Mouse (Mus musculus) forebrain, embryonic 11.5 days (tissue): ENCODE results near the gene Vars. TPM values are rescaled to one million over a fixed set of nuclear protein-coding genes. Genes with fewer than 3 reads are reported as not detected.

Experiments
- ATAC-seq: fragments of 200-750 bp; cut with Nextera tagmentation; replicated peaks from 2 replicates; pipeline ENCODE4 v1.8.0; 2017; ENCODE audit warnings: moderate TSS enrichment; ENCODE audit not compliant: low FRiP score
- DNase-seq: peaks from one replicate; pipeline ENCODE4 v3.0.0-alpha.2; 2017; ENCODE audit warnings: low spot score
- H3K27ac ChIP-seq: fragments of 300-500 bp; sonication (generic); 2 replicates; pipeline ENCODE4 v1.5.1; 2014; ENCODE audit warnings: low read depth, low read length
- H3K27me3 ChIP-seq: fragments of 300-500 bp; sonication (generic); 2 replicates; pipeline ENCODE4 v1.6.1; 2014; ENCODE audit warnings: mild to moderate bottlenecking, low read length, mixed read lengths; ENCODE audit not compliant: control insufficient read depth, insufficient read depth
- H3K36me3 ChIP-seq: fragments of 300-500 bp; sonication (generic); 2 replicates; pipeline ENCODE4 v1.6.1; 2014; ENCODE audit warnings: mild to moderate bottlenecking, low read length, moderate library complexity, mixed read lengths; ENCODE audit not compliant: control insufficient read depth, insufficient read depth
- H3K4me1 ChIP-seq: fragments of 300-500 bp; sonication (generic); replicated peaks from 2 replicates; pipeline ENCODE4 v1.6.1; 2014; ENCODE audit warnings: low read length, mixed read lengths; ENCODE audit not compliant: control insufficient read depth, insufficient read depth
- H3K4me2 ChIP-seq: fragments of 300-500 bp; sonication (generic); 2 replicates; pipeline ENCODE4 v1.6.1; 2014; ENCODE audit warnings: low read depth, mild to moderate bottlenecking, low read length, moderate library complexity, mixed read lengths; ENCODE audit not compliant: severe bottlenecking
- H3K4me3 ChIP-seq: fragments of 300-500 bp; sonication (generic); 2 replicates; pipeline ENCODE4 v1.5.1; 2014; ENCODE audit warnings: low read depth, low read length
- H3K9ac ChIP-seq: fragments of 300-500 bp; sonication (generic); 2 replicates; pipeline ENCODE4 v1.6.1; 2014; ENCODE audit warnings: low read length
- H3K9me3 ChIP-seq: fragments of 300-500 bp; sonication (generic); 2 replicates; pipeline ENCODE4 v1.6.1; 2016; ENCODE audit warnings: low read length, mixed read lengths; ENCODE audit not compliant: control insufficient read depth
- WGBS: fragments of 180-500 bp; shearing (Covaris S2); extraction: QIAGEN DNeasy Blood & Tissue Kit; methylation state at CpG from one replicate; pipeline ENCODE4 v1.1.7; 2014; 5-methylcytosine and 5-hydroxymethylcytosine counted together
- polyA plus RNA-seq: library from polyadenylated mRNA; unstranded; fragments of >200 nt; fragmentation: Nextera tagmentation; extraction: Ambion mirVana; gene quantifications from 2 replicates; pipeline ENCODE4 v1.2.1, GENCODE M21; 2014

The Vars gene
- polyA plus RNA-seq, 1 experiment from 2014 or later: 174 TPM

DNA sequence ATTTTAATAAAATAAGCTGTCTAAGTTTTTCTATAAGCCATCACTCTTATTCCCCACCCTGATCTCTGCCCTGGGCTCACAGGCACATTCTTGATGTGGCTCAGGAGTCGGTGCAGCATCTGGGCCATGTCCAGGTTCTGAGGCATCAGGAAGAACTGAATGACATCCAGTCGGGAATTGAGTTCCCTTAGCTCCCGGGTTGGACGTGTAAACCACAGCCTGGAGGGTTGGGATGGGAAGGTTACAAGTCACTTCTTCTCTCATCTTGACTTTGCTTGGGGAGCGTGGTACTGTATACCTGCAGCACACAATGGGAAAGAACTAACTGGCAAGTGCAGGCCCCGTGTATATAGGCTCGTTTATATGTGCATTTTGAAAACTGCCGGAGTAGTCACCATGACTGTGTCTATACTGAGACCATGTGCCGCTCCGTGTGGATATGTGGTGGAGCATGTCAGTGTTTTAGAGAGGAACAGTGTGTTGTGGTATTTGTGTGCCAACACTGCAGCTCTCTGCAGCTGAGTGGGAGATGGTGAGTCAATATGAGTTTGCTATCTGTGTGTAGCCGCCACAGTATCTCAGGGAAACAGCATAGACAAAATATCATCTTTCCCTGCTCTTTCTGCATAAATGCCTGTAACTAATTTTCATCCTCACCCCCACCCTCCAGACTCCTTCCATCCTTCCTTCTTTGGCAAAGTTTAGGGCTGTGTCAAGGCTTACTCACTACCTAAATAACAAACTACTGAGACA is 38.5 kb downstream of the Vars start:
- no peaks in the 10 kb centered on the region for H3K27me3 ChIP-seq
- H3K4me3 ChIP-seq: no peak overlapping the region
- ATAC-seq: no peak
- WGBS: 87% methylated on average over 11 of the region's 11 CpGs
- DNase-seq: no peak
- no peaks in the 10 kb centered on the region for H3K9me3 ChIP-seq
- no peaks in the 10 kb centered on the region for H3K4me1 ChIP-seq
- no peaks in the 10 kb centered on the region for H3K36me3 ChIP-seq
- no peak overlapping the region for H3K27ac ChIP-seq
- no peak overlapping the region for H3K9ac ChIP-seq
- H3K4me2 ChIP-seq: no peak overlapping the region

DNA sequence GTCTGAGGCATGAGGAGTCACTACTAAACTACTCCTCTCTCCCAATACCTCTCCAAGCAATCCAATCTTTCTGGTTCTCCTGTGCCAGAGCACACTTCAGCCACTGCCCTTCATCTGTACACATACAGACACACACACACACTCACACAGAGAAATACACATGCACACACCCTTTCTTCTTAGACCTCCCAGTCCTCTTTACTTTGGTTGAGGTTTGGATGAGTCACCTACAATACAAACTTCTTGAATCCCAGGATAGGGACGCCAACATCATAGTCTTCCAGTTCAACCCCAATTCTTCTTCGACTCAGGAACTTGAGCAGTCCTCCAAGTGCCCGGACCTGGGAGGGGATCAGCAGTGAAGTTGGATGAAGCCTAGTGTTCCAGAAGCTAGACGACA is 43.0 kb downstream of the Vars start:
- H3K4me1 ChIP-seq: peaks cover 11% of the 10 kb centered on the region
- H3K4me2 ChIP-seq: no peak overlapping the region
- H3K36me3 ChIP-seq: no peaks in the 10 kb centered on the region
- WGBS: 85% methylated on average over 4 of the region's 4 CpGs
- H3K9ac ChIP-seq: no peak overlapping the region
- H3K9me3 ChIP-seq: no peaks in the 10 kb centered on the region
- DNase-seq: no peak
- H3K4me3 ChIP-seq: no peak overlapping the region
- H3K27me3 ChIP-seq: no peaks in the 10 kb centered on the region
- no peak overlapping the region for H3K27ac ChIP-seq
- no peak for ATAC-seq

DNA sequence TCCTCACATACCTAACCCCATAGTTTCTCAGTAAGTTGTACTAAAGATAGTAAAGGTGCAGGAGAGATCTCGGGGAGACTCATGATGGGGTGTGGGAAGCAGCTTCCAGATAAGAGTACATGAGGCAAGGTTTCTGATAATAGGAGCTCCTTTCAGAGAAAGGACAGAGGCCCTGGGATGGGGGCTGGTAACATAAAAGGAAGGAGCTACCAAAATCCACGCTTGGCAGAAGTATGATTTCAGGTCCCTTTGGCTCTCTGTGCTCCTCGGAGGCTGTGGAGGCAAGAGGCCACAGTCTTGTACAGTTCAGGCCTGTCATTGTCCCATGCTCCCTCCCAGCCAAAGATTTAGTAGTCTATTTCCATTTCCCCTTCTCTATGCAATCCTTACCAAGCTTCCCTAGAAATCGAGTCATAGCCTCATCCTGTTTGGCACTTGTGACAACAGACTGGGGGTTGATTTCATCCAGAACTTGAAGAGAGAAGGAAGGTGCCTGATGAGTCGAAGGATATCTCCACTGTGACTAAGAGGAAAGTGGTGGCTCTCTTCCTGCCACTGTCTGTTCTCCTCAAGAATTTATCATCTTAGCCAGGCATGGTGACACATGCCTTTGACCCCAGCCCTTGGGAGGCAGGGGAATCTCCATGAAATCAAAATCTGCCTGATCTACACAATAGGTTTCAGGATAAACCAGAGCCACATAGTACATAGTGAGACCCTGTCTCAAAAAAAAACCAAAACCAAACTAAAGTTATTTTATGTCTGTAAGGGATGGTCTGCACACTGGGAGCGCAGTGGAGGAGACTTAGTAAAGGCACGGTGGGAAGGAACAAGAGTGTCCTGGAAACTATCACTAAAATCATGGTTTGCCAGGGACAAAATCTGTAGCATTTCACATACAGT is 44.4 kb downstream of the Vars start:
- Histone ChIP-seq H3K36me3 (no peaks in the 10 kb centered on the region), H3K27ac (no peak overlapping the region), H3K9ac (peak overlapping the region; percentile 93), H3K27me3 (no peaks in the 10 kb centered on the region), H3K4me3 (peak overlapping the region; percentile 39; the same call in 1 of the 2 replicates), H3K9me3 (no peaks in the 10 kb centered on the region), H3K4me1 (peaks cover 19% of the 10 kb centered on the region), H3K4me2 (peak overlapping the region; percentile 89)
- WGBS: 93% methylated on average over 7 of the region's 7 CpGs
- DNase-seq (no peak), ATAC-seq (no peak)

DNA sequence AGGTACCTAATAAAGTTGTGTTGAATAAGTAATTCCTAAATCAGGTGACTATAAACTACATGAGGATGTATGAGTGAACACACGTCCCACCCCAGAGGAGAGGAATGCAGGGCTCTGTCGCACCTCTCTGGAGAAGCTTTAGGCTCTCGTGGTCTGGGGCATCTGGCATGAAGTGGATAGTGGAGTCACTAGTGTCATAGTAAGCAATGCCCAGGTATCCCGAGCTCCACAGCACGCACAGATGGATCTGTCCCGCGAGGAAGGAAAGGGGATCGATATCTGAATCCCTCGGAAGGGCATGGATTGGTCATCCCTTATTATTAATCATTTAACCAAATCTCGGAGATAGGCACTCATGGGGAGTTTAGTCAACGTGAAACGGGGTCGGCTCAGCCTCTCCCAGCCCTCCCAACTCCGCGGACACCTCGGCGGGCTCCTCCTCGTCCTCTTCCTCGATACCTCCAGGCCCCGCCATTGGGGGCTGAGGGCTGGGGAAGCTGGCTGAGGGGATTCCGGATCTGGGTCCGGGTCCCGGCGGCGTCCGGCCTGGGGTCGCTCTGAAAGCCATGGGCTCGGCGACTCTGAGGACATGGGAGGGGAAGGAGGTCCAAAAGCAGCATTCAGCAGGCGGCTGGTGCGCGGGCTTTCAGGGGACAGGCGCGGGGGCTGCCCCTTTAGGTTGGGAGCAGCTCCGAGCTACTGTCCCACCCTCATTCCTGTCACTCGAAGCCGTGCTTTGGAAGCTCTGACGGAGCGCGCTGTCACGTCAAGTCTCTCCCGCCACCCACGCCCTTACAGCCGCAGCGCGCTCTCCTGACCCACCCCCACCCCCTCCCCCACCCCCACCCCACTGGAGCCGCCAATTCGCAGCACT is 45.3 kb downstream of the Vars start:
- Histone ChIP-seq H3K4me1 (peaks cover 21% of the 10 kb centered on the region), H3K9ac (peak overlapping the region; percentile 93), H3K36me3 (no peaks in the 10 kb centered on the region), H3K4me2 (peak overlapping the region; percentile 89), H3K27me3 (no peaks in the 10 kb centered on the region), H3K4me3 (peak overlapping the region; percentile 39), H3K9me3 (no peaks in the 10 kb centered on the region), H3K27ac (peak overlapping the region; percentile 62)
- no peak for DNase-seq
- 6% methylated on average over 48 of the region's 48 CpGs for WGBS
- peak; percentile 76 for ATAC-seq

GRCm38 (mm10) chr17:35046681-35047455 is 46.1 kb downstream of the Vars start, which contains the start of gene Msh5:
Gene Msh5, minus strand, starts transcription at chr17:35046745.
- H3K4me1 ChIP-seq: peaks cover 27% of the 10 kb centered on the region
- H3K9ac ChIP-seq: peak within 1 kb of the TSS; percentile 93

GRCm38 (mm10) chr17:35047688-35048087 is 46.9 kb downstream of the Vars start:
- ATAC-seq (no peak), DNase-seq (no peak)
- Histone ChIP-seq H3K27ac (peak overlapping the region; percentile 39; the same call in 1 of the 2 replicates), H3K36me3 (no peaks in the 10 kb centered on the region), H3K27me3 (no peaks in the 10 kb centered on the region), H3K4me3 (no peak overlapping the region), H3K9ac (peak overlapping the region; percentile 25; the same call in 1 of the 2 replicates), H3K4me1 (peaks cover 32% of the 10 kb centered on the region), H3K4me2 (no peak overlapping the region), H3K9me3 (no peaks in the 10 kb centered on the region)
- WGBS: 50% methylated on average over 1 of the region's 1 CpGs

More at GRCm38 (mm10) chr17:35046681-35047455, 46.1 kb downstream of the Vars start, which contains the start of gene Msh5:
- ATAC-seq: peak; percentile 98
- DNase-seq: peak; percentile 100
- no peaks in the 10 kb centered on the region for H3K9me3 ChIP-seq
- H3K4me2 ChIP-seq: peak within 1 kb of the TSS; percentile 89
- H3K27ac ChIP-seq: peak within 1 kb of the TSS; percentile 62
- no peaks in the 10 kb centered on the region for H3K27me3 ChIP-seq
- 3% methylated on average over 33 of the region's 33 CpGs for WGBS
- H3K4me3 ChIP-seq: peak within 1 kb of the TSS; percentile 39
- H3K36me3 ChIP-seq: no peaks in the 10 kb centered on the region

DNA sequence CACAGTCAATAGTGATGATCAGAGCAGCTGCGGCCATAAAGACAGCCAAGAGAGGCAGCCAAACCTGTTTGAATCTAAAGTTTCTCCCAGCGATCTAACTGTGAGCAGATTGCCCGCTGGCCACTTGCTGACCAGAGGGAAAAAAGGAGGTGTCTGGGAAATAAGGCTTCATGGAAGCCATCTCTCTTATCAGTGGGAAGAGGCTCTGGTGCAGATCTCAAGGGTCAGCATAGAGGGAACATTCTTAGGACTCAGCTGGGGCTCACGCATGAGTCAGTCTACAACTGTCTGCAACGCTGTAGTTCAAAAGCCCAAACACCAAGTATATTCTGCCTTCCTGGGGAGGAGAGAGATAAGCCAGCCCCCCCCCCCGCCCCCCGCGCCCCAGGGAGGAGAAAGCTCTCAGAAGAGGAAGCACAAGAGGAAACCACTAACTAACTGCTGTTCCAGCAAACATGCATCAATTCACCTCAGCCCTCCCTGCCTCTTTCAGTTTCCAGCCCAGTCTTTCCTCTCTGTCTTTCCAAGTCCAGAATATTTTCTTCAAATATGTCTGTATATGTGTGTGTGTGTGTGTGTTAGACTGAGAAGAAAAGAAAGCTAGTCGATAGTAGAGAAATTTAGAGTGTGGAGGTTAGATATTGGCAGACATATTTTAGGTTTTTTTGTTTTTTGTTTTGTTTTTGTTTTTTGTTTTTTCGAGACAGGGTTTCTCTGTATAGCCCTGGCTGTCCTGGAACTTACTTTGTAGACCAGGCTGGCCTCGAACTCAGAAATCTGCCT is 47.6 kb downstream of the Vars start:
- no peak overlapping the region for H3K4me3 ChIP-seq
- no peaks in the 10 kb centered on the region for H3K36me3 ChIP-seq
- H3K9ac ChIP-seq: peak overlapping the region; percentile 27; the same call in 1 of the 2 replicates
- no peak for DNase-seq
- no peak for ATAC-seq
- H3K9me3 ChIP-seq: no peaks in the 10 kb centered on the region
- H3K27ac ChIP-seq: no peak overlapping the region
- 0 out of 2 replicates have a peak overlapping the region, but pooled peaks have one; percentile 18 for H3K4me2 ChIP-seq
- WGBS: 46% methylated on average over 11 of the region's 11 CpGs
- no peaks in the 10 kb centered on the region for H3K27me3 ChIP-seq
- H3K4me1 ChIP-seq: peaks cover 32% of the 10 kb centered on the region
